Mouse (Mus musculus): Measurements from ENCODE around the gene Glis3.

Gene Glis3

DNA sequence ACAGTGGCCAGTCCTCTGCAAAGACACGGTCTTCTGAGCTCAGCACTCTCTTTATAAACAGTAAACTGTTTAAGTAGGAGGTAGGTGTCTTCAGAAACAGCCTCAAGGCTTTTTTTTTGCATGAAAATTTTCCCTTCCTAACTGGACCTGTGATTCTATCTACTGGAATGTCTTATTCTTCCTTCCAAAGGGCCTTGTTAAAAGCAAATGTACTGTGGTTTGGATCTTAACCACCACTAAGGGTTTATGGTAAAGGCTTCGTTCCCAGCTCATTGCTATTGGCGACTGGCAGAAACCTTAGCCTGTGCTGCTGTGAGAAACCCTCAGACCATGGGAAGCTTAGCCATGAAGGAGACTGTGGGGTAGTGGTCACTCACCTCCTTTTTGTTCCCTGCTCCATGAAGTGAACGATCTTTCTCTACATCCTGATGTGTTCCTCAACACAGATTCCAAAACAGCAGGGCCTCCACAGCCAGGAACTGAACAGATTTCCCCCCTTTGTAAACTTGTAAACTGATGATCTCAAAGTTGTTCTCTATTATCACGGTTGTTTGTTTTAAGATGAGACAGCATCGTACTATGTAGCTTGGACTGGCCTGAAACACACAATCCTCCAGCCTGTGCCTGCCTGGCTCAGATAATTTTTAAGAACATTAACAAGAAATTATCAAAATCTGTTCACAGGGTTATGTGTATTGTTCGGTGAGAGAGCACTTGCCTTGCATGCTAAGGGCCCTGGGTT, 88.0 kb downstream of the Glis3 start:
- DNase-seq = no peak

DNA sequence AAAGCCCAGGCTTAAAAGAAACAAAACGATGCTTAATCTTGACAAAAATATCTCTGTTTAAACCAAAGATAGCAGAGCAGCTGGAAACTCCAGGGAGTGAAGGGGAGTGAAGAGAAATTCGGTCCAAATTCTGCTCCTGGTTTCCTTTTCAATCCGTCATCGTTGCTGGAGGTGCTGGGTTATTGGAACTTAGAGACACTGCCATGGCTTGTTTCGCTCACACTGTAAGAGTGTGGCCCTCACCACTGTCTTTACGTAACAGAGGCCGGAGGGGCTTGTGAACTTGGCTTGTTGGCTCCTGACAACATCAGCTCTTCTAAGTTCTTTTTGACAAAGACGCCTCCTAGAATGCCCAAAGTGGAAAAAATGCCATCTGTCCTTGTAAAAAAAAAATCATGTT, 99.4 kb downstream of the Glis3 start:
- no peak for DNase-seq

DNA sequence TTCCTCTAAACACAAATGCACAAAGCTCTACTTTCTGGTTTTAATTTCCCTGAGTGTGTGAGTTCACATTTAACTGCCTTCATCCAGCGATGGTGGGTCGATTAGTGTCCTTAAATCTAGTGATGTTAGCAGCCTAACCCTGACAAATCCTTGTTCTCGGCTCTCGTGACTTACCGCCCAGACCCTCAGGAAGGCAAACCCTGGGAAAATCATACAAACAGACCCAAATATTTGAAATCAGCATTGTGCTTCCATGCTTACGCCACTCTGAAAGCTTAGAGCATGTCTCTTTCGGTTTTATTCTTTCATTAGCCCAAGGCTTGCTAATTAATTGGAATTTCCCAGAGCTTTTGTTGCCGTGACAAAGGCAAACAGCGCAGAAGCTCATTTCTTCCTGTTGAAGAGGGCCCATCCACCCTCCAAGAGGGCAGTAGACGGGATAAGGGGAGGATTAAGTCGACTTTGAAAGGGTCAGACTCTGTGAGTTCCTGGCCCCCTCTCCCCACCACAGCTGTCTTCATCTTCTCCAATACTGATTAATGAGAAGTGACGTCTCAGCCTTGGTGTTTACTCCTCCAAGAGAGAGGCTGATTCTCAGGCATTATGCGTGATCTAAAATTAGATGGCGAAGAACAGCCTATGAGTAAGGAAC, 100.0 kb downstream of the Glis3 start:
- no peak for DNase-seq

DNA sequence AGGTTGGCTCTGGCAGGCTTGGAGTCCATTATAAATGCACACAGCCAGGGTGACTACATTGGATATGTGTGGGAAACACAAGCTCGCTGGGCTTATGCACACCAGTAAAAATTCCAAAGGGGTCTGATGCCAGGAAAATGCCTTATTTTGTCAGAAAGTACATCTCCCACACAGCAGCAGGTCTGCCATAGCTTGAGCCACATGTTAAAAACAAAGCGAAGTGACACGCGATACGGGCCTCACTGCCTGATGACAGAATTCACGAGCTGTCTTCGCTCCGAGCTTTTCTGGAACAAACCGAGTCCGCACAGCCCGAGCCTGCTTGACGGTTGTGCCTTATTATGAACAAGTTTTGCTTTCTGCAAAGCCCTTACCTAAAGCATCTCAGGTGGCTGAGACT, 102.9 kb downstream of the Glis3 start:
- DNase-seq = no peak

DNA sequence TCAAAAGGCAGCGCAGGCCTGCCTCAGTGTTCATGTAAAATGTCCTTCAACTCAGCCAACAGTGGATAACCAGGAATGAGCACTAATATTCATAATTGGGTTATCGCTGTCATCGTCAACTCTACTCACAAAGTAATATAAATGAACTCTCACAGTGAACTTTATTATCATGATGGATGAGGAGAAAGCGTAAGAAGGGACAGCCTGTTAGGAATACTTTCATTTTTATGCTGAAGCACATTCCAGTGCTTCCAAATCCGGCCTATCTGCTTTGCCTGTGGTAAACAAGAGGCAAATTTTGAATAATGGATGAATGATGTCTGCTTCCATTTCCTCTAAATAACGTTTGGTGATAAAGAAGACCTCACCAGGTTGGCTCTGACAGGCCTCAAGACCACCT, 103.3 kb downstream of the Glis3 start:
- DNase-seq = no peak

DNA sequence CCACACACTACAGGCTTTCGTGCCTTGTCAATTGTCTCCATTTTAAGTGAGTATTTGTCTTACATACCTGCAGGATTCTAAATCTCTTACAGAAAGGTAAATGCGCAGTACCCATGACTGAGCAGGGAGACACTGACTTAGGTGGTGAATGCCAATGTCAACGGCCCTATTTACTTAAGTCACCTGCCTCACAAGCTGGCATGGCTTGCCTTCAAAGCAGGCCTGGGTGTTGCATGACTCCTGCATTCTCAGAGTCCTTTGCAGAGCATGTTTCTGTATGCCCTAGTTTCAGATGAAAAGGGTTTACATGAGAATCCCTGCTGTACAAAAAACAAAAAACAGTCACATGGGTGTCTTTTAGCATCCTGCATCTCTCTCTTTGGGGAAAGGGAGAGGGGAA, 106.2 kb downstream of the Glis3 start:
- no peak for DNase-seq

DNA sequence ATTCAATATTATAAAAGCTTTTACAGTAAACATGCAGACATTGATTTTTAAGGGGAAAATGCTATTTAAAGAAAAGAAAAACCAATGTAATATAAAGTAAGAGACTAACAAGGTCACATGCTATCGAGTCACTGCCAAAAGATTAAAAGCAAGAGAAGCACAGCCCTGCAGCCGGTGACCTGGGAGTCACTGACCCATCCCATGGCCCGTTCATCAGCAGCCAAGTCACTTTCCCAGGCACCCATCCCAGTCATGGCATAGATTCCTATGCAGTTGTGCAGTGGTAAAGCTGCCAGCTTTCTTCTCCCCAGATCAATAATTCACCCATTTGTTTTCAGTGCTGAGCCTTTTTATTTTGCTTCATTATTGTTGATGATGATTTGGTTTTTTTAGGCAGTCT, 110.0 kb downstream of the Glis3 start:
- no peak for DNase-seq

DNA sequence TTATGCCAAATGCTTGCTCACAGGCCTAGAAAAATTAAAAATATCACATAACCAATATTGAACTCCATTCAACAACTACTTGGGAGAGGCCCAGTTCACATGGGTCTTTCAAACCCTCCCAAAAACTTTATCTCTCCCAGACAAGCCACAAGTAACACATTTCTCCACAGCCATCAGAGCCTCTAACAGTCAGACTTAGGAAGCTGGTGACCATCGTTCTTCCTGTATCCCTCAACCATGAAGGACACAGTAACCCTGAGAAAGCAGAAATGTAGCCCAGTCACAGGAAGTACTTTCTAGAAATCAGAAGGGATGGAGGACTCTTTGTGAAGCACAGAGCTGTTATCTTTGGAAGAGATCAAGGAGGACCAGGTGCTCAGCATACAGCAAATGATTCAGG, 112.8 kb downstream of the Glis3 start:
- no peak for DNase-seq

DNA sequence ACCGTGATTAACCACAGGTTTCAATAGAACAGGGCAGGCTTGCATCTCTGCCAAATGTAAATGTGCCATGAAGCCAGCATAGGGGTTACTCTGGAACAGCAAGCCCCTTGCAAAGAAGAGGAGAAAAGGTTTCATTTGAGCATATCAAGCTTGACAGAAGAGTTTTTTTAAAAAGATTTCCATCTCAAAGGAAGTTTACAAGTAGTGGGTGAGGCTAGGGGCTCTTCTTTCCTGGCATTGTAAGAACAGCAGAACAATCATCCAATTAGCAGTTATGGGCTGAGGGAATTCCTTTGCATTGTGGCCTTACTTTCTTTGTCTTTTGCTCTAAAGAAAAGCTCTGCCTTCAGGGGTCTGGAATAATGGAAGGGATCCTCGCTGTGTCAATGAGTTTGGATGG, 113.3 kb downstream of the Glis3 start:
- no peak for DNase-seq

DNA sequence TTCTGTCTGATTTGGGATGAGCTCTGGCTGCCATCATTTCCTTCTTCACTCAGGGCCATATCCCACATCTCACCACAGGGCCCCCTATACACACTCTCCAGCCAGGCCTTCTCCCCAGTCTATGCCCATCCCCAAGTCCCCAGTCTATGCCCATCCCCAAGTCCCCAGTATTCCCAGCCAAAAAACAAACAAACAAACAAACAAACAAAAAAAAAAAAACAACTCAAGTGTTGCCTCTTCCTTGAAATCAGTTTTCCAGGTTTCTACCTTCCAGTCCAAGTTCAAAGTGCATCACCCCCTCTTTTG, 118.2 kb downstream of the Glis3 start:
- no peak for DNase-seq

DNA sequence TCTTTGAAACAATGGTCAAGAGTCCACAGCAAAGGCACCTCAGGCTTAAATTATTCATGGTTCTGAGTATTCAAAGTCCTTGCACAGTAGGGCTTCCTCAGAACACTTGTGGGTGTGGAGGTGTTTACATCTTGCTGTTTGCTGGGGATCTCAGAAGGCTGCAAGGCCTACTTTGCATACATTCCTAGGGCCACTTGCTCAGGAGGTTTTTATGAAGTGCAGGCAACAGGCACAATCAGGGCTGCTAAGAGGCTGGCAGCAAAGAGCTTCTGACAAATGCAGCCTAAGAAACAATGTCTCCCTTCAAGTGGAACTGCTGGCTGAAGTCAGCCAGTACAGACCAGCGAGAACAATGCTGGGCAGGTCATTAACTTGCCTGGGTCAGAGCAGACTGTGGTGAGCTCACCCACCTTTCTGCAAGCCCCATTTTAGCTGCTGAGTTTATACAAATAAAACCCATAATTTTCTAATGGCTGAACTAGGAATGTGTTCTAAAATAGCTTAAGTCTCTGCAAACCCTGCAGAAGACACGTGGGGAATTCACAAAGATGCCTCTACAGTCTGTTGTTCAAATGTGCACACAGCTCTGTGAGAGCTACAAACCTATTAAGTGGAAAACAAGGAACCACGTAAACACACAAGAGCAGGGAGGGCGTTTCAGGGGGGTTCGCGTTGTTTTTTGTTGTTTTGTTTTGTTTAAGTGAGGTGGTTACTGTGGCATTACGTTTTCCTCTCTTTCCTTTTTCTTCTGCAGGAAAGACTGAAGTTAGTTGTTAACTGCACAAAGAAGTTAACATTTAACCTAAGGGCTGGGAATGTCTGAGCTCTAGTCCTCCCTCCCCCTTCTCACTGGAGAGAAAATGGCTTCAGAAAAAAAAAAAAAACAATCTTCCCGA, 118.8 kb downstream of the Glis3 start:
- DNase-seq = no peak

DNA sequence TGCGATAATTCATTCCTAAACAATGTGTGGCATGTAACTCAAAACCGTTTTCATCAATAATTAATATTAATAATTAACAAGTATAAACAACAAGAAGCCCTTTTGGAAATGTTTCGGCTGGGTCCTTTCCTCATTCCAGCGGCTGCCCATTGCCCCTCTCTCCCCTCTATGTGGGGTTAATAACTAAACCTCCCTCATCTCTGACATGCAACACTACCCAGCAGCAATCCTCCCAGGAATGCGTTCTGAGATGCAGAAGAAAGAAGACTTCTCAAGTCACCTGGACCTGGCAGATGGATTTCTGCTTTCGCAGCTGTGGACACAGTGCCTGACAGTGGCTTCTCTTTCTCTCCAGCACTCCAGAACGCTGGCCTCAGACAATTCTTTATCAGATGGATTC, 120.0 kb downstream of the Glis3 start:
- no peak for DNase-seq

DNA sequence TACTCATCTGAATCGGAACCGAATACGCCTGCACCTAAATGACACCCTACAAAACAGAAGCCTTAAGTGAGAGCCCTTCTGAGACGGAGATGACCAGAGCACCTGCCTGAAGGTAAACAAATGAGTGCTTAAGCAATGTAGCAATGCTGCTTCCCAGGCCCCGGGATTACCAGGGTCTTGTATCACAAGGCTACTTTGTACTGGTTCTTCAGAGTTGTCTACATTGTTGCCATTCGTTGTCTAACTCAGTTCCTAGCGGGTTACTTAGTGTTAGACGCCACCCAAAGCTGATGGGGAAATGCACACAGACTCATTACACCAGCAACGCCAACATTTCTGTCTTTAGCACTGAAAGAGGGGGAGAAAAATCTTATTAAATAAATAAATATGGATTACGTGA, 120.5 kb downstream of the Glis3 start:
- DNase-seq = no peak

DNA sequence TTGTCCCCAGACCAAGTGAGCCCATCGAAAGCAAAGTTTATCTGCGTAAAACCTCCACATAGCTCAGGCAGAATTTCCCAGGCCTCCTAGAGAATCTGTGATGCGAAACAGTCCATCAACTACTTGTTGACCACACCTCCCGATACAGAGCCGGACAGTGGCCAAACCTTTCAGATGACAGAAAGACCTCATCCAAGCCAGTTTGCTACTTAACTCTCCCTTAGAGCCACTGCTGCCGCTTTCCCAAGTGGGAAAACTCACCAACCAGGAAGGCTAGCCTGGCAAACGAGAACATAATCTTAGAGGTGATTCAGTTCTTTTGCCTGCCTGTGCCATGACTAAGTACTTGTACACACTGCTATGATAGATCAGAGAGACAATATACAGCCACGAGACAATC, 121.2 kb downstream of the Glis3 start:
- no peak for DNase-seq

DNA sequence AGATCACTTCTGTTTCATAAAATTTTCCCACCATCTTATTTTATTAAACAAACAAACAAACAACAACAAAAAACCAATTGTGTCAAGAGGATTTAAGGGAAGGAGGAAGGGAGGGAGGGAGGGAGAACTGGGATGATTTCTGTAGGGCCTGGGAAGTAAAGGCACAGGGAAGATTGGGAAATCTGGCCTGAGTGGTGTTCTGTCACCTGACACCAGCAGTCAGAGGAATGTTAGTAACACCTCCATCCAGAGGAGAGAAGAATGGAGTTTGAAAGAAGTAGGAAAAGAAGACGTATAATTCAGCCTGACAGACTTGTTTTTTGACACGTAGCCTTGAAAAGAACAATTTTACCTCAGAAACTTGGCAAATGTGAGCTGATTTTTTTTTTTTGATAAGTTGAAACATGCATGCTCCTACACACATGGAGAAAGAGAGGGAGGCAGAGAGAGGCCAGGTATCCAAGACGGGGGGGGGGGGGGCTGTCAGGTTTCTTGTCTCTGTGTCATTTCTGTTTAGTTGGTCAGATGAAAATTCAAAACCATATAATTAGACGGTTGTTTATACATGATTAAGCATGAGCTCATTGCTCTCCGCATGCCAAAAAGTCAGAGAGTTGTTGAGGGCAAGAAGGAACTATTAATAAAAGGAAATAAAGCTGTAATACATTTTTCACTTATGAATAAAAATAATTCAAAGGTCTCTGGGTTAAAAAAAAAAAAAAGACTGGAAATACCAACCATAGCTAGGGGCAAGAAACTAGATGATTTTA, 122.1 kb downstream of the Glis3 start:
- no peak for DNase-seq

DNA sequence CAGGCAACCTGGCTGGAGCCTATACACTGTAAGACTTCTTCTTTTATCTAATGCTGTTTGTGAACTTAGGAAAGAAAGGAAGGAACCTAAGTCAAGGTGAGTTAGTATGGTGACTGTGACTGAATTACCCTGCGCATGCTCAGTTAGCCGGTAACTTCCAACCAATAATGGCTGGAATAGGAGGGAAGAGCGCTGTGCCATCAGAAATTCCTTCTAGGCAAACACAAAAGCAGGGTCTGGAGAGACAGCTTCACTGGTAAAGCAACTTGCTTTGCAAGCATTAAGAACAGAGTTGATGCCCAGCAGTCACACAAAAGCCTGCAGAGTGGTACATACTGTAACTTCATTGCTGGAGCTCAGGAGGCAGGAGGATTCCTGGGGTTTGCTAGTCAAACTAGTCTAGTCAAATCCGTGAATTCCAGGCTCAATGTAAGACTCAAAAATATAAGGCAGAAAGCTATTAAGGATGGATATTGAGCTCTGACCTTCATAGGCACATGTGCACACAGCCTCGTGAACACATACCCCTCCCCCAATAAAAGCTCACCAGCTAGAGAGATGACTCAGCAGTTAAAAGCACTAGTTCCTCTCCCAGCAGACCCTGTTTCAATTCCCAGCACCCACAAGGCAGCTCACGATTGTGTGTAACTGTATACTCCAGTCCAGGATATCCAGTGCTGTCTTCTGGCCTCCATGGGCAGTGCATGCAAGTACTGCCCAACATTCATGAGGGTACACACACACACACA, 124.5 kb downstream of the Glis3 start:
- no peak for DNase-seq

DNA sequence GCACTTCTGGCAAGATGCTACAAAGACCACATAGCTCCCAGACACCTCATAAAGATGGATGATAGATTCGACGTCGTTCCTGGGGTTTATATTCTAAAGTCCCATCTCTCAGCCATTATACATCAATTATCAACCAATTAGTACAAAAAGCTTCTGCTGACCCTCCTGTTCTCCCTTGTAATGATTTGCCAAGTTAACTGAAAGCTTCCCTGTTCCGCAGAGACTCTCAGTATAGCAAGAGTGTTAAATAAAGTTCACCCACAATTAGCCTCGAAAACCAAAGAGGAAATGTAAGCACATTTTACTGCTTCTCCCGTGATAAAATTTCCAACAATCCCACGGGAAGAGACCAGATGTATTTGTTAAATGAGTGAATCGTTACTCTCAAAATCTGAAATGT, 129.3 kb downstream of the Glis3 start:
- no peak for DNase-seq

DNA sequence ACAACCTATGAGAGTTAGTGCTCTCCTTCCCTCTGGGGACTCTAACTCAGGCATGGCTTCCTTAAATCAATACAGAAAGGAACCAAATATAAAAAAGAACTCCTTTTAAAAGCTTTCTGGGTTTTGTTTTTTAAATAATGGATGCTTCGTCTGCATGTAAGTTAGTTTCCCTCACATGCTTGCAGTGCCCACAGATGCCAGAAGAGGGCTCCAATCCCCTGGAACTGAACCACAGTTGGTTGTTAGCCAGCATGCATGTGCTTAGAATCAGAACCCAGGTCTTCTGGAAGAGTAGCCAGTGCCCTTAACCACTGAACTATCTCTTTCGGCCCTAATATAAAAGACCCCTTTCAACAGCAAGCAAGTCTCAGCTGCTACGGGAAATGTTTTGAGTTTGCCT, 132.9 kb downstream of the Glis3 start:
- DNase-seq = no peak

DNA sequence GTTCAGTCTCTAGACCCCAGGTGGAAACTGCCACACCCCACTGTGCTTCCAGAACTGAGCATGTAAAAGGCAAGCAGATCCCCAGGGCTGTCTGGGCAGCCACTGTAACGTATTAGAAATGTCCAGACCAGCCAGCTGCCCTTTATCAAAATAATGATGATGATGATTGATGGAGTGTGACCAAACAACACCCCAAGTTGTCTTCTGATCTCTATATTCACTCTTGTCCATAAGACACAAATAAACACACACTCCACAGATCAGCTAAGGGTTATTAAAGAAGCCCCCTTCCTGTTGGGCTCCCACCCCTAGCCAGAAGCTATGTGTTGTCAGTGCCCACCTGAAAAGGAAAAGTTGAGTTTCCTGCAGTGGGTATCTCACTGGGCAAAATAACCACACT, 134.4 kb downstream of the Glis3 start:
- DNase-seq = no peak

DNA sequence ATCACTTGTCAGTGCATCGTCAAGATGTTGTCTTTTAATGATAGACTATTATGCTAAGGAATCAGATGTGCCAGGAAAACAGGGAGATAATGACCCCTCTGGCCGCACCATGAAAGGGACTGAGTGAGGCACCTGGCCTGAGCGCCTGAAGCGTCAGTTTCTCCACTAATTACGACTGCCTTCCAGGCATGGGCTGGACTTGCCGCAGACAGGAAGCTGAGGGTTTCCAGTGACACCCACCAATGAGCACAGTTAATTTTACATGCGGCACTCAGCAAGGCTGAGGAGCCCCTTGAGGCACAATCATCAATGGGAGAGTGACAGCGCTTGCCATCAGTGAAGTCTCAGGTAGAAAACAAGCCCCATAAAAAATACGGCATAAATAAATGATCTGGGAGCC, 141.1 kb downstream of the Glis3 start:
- DNase-seq = no peak

DNA sequence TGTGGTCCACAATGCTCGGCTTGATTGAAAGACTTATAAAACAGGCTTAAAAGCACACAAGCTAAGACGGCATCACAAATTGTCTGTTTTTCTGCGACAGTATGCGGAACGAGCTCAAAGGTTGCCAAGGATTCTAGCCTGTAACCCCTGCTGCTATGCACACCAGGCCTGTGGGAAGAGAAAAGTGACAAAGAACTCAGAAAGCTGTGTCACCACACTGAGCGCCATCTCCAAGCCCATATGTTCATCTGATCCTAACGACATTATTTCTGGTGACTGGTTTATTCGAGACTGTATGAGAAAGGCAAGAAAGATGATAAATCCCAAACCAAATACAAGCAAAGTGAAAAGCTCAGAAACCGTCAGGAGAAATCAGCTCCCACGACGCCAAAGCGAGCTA, 144.9 kb downstream of the Glis3 start:
- DNase-seq = no peak

DNA sequence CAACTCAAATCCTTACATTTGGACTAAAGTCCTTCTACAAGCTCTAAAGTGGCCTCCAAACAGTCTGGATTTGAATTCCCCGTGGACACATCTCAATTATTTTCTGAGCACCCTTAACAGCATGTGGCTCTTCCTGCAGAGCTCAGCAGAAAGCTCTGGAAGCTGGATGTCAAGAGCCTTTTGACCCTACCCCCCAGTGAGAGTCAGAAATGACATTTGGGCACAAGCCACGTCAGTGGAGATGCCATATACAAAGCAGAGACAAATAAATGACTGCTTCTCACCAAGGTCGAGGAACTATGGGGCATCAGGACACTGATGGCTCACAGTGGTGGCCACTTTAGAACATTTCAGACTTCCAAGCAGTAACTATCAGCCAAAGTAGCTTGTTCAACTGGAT, 146.3 kb downstream of the Glis3 start:
- no peak for DNase-seq

DNA sequence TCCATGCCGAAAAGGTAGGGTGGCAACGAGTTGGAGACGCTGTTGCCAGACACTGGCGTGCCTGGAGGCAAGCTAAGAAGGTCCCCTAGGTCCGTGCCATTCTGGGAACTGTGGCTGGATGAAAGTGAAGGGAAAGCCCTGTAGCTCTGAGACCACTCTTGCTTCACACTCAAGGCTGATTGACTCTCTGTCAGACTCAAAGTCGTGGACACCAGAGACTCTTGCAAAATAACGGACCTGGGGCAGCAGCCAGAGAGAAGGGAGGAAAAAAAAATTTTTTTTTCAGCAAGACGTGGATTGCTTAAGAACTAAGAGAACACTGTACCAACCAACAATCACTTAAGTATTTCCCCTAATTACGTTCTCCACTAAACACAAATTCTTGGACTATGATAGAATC, 148.1 kb downstream of the Glis3 start:
- DNase-seq = no peak

Measured in thymus, adult 18-20 months (tissue).